Mouse (Mus musculus) lung, embryonic 16.5 days (tissue): ENCODE data around the gene Acsl3. TPM values are rescaled to one million over a fixed set of nuclear protein-coding genes. Genes with fewer than 3 reads are reported as not detected.

Experiments used
- ATAC-seq: fragments of 200-750 bp; cut with Nextera tagmentation; 2 replicates; pipeline ENCODE4 v1.8.0; 2017; ENCODE audit warnings: low read depth, mild to moderate bottlenecking, moderate library complexity
- H3K27ac ChIP-seq: fragments of 300-500 bp; sonication (generic); 2 replicates; pipeline ENCODE4 v1.5.1; 2014; ENCODE audit warnings: mild to moderate bottlenecking, control low read depth, low read length
- H3K27me3 ChIP-seq: fragments of 300-500 bp; sonication (generic); 2 replicates; pipeline ENCODE4 v1.6.1; 2014; ENCODE audit warnings: low read depth, low read length, mixed read lengths; ENCODE audit not compliant: control insufficient read depth, insufficient read depth
- H3K36me3 ChIP-seq: fragments of 300-500 bp; sonication (generic); 2 replicates; pipeline ENCODE4 v1.6.1; 2014; ENCODE audit warnings: low read length; ENCODE audit not compliant: control insufficient read depth, insufficient read depth
- H3K4me1 ChIP-seq: fragments of 300-500 bp; sonication (generic); replicated peaks from 2 replicates; pipeline ENCODE4 v1.6.1; 2014; ENCODE audit warnings: low read length, mixed read lengths; ENCODE audit not compliant: control insufficient read depth, insufficient read depth
- H3K4me2 ChIP-seq: fragments of 300-500 bp; sonication (generic); 2 replicates; pipeline ENCODE4 v1.6.1; 2014; ENCODE audit warnings: low read depth, low read length, control low read depth
- H3K4me3 ChIP-seq: fragments of 300-500 bp; sonication (generic); 2 replicates; pipeline ENCODE4 v1.5.1; 2014; ENCODE audit warnings: mild to moderate bottlenecking, low read length, control low read depth
- H3K9ac ChIP-seq: fragments of 300-500 bp; sonication (generic); 2 replicates; pipeline ENCODE4 v1.6.1; 2014; ENCODE audit warnings: low read length, control low read depth
- H3K9me3 ChIP-seq: fragments of 300-500 bp; sonication (generic); 2 replicates; pipeline ENCODE4 v1.6.1; 2016; ENCODE audit warnings: low read length; ENCODE audit not compliant: control insufficient read depth
- WGBS: fragments of 180-500 bp; shearing (Covaris S2); extraction: QIAGEN DNeasy Blood & Tissue Kit; methylation state at CpG from one replicate; pipeline ENCODE4 v1.1.7; 2014; 5-methylcytosine and 5-hydroxymethylcytosine counted together
- polyA plus RNA-seq: library from polyadenylated mRNA; unstranded; fragments of >200 nt; fragmentation: Nextera tagmentation; extraction: Ambion mirVana; gene quantifications from 2 replicates; pipeline ENCODE4 v1.2.1, GENCODE M21; 2015

Gene Acsl3
- polyA plus RNA-seq, 1 experiment from 2014 or later = 40.7 TPM

DNA sequence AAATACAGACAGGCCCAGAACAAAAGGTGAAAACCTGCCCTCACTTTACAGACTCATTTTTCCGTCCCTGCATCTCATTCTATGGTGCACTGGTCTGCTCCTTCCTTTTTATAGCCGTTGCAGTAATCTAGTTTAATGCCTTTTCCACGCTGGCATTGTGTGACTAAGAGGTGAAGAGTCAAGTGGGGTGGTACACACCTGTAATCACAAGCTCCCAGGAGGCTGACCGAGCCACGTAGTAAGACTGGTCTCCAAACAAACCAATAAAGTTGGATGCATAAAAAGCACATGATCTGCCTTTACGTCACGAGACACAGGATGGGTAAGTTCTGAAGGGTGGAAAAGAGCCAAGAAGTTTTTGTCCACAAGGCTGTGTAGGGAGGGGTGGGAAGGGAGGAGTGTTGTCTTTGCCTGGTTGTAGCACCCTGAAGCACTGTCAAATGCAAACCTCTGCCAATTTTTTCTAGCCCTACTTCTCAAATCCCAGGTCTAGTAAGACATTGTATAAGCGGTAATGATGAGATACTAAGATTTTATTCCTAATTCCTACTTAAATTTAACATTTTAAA, 10.2 kb upstream of the Acsl3 start:
- no peak overlapping the region for H3K4me3 ChIP-seq
- H3K4me1 ChIP-seq = peaks cover 11% of the 10 kb centered on the region; the same call in 1 of the 2 replicates
- no peak overlapping the region for H3K4me2 ChIP-seq
- H3K36me3 ChIP-seq = no peaks in the 10 kb centered on the region
- no peaks in the 10 kb centered on the region for H3K27me3 ChIP-seq
- H3K9me3 ChIP-seq = no peaks in the 10 kb centered on the region
- H3K27ac ChIP-seq = no peak overlapping the region
- no peak overlapping the region for H3K9ac ChIP-seq
- WGBS = 43% methylated on average over 8 of the region's 8 CpGs
- peak; percentile 49 for ATAC-seq

DNA sequence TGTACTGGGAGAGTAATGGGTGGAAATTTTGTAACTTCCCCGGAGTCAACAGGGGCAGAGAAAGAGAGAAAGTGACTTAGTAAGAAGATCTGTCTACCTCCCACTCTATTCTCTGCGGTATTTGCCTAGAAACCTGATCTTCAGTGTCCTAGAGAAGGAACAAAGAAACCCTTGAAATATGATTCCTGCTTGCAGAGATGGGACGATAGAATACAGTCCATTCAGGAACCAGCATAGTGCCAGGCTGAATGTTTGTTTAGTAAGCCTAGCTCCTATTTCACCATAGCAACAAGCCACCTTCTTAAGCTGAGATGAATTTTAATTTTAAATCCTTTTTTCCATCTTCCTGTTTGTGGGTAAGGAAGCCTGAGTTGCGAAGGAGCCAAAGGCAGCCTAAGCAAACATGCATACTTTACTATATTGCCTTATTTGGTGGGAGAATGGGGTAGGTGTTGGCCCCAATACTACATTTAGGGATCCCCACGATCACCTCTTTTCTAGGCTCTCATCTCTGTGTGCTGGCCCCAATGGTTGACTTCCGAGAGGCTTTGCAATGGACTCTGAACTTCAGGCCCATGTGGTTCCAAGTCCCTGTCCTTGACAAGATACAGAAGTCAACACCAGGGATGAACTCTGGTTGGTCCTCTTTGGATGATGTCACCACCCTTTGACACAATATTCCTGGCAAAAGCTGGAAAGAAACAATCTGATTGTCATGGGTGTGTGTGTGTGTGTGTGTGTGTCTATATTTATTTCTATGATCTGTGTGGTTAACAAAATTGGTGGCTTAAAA, 8.2 kb upstream of the Acsl3 start:
- Histone ChIP-seq H3K27me3 (no peaks in the 10 kb centered on the region), H3K4me3 (no peak overlapping the region), H3K4me2 (no peak overlapping the region), H3K36me3 (no peaks in the 10 kb centered on the region), H3K27ac (no peak overlapping the region), H3K9me3 (no peaks in the 10 kb centered on the region), H3K4me1 (peaks cover 6% of the 10 kb centered on the region; the same call in 1 of the 2 replicates), H3K9ac (no peak overlapping the region)
- ATAC-seq = no peak
- 32% methylated on average over 6 of the region's 6 CpGs for WGBS

DNA sequence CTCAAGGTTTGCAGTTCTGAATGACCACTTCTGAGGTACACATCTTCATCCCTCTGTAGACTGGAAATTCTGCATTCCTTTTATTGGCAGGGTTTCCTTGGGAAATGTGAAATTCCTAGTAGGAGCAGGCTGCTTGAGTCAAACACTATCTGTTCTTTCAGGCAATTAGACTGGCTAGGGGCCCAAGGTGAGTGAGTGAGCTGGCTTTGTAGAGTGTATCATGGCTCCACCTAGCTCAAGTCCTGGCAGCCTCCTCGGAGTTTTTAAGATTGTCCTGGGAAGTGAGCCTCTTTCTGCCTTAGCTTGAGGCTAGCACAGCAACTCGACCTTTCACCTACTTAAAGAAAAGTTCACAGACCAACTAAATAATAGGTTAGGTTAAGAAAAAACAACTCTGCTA, 1.2 kb upstream of the Acsl3 start:
- Histone ChIP-seq H3K9ac (no peak overlapping the region), H3K4me3 (no peak overlapping the region), H3K36me3 (no peaks in the 10 kb centered on the region), H3K27ac (peak overlapping the region; percentile 67), H3K4me1 (peaks cover 15% of the 10 kb centered on the region), H3K27me3 (no peaks in the 10 kb centered on the region), H3K9me3 (no peaks in the 10 kb centered on the region), H3K4me2 (no peak overlapping the region)
- ATAC-seq = 0 out of 2 replicates have a peak, but pooled peaks have one; percentile 10
- WGBS = 17% methylated on average over 2 of the region's 2 CpGs

DNA sequence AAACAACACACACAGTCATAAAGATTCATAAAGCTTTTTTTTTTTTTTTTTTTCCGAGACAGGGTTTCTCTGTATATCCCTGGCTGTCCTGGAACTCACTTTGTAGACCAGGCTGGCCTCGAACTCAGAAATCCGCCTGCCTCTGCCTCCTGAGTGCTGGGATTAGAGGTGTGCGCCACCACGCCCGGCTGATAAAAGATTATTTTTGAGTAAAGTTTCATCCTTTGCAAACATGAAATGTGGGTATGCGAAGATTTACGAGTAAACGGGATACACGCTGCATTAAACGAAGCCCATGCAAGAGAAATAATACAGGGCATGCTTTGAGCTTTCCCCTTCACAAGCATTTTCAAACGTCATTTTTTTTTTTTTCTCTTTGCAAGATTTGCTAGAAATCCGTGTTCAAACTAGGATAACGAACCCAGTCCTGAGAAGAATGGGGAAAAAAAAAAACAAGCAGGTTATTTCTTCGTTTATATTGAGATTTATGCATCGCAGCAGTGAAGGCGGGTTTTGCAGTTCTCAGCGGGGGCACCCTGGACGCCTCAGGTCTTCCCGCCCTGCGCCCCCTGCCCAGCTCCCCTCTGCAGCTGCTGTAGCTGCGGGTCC, 500 bp upstream of the Acsl3 start:
- peak overlapping the region; percentile 79 for H3K4me2 ChIP-seq
- no peak for ATAC-seq
- peak overlapping the region; percentile 67 for H3K27ac ChIP-seq
- H3K4me3 ChIP-seq = peak overlapping the region; percentile 94
- H3K4me1 ChIP-seq = peaks cover 15% of the 10 kb centered on the region
- peak overlapping the region; percentile 68 for H3K9ac ChIP-seq
- 25% methylated on average over 22 of the region's 22 CpGs for WGBS
- H3K9me3 ChIP-seq = no peaks in the 10 kb centered on the region
- no peaks in the 10 kb centered on the region for H3K36me3 ChIP-seq
- no peaks in the 10 kb centered on the region for H3K27me3 ChIP-seq

DNA sequence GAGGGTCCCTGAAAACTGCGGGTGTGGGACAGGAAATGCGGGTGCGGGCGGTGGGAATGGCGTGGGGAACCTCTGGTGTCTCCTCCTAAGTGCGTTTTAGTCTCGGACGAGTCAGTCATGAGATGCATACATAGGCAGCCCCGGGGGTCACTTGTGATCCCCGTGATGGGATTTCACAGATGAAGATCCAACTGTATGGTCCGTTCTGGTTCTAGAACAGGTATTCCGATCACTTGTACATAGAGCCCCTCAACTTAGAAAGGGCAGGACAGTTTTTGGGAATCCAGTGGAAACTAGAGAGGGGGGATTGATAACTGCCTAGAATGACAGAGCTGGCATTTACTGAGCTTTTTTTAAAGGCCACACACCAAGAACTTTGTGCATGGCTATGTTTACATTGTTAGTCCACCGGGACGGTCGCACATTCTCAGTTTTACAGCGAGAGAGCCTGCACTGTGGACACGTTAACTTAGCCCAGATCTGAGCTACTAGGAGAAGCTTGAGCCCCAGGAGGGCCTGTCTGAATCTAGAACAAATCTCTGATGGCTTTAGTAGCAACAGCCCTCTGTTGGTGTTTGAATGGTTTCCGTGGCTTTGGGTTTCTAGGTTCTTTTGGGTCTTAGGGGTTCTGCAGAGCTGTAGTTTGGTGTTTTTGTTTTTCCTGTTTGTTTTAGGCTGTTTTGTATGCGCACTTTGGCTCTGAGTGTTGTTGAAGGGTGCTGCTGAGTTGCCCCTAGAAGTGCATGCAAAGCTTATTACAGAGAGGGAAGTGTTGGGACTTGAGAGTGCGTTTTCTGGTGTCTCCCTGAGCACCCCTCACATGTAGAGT, 1.0 kb downstream of the Acsl3 start:
- WGBS = 1% methylated on average over 20 of the region's 20 CpGs
- Histone ChIP-seq H3K27me3 (no peaks in the 10 kb centered on the region), H3K36me3 (no peaks in the 10 kb centered on the region), H3K9ac (peak overlapping the region; percentile 97), H3K4me1 (peaks cover 15% of the 10 kb centered on the region), H3K4me2 (peak overlapping the region; percentile 68), H3K4me3 (peak overlapping the region; percentile 94), H3K9me3 (no peaks in the 10 kb centered on the region), H3K27ac (peak overlapping the region; percentile 94)
- no peak for ATAC-seq

DNA sequence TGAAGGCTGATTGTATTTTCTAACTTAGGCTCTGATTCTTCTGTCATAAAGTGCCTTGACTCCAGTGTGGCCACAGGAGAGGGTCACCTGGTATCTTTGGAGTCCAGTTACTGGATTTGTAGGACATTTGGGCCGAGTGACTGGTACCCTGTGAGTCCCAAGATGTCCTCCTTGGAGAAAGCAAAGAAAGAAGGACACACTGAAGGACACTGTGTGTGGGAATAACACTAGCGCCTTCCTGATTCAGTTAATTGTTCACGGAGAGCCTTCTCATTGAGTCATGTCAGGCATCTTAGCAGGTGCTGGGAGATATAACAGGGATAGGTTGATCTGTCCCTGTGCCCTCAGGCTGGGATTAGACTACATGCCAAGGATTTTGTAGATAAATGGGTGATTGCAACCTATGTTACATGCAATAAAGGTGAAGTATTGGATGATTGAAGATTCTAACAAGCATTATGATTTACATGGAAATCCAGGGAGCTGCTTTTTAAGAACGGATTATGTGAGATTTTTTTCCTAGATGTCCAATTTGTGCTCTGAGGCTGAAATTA, 1.7 kb downstream of the Acsl3 start:
- ATAC-seq = no peak
- no peak overlapping the region for H3K27ac ChIP-seq
- peak overlapping the region; percentile 68 for H3K4me2 ChIP-seq
- 29% methylated on average over 4 of the region's 4 CpGs for WGBS
- H3K27me3 ChIP-seq = no peaks in the 10 kb centered on the region
- peaks cover 2% of the 10 kb centered on the region; the same call in 1 of the 2 replicates for H3K36me3 ChIP-seq
- peak overlapping the region; percentile 94 for H3K4me3 ChIP-seq
- H3K9ac ChIP-seq = peak overlapping the region; percentile 97
- no peaks in the 10 kb centered on the region for H3K9me3 ChIP-seq
- H3K4me1 ChIP-seq = peaks cover 15% of the 10 kb centered on the region

DNA sequence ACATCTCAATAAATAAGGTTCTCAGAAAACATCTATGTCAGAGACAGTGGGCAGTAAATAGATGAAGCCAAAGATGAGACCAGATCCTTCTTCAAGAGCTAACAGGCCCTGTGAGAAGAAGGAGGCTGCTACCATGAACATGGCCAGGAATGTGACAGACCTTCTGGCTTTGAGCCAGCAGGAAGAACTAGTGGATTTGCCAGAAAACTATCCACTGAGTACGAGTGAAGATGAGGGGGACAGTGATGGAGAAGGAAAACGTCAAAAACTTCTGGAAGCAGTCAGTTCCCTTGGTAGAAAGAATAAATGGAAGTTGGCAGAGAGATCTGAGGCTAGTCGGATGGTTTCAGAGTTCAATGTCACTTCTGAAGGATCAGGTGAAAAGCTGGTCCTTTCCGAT, 6.7 kb downstream of the Acsl3 start:
- Histone ChIP-seq H3K4me1 (peaks cover 6% of the 10 kb centered on the region), H3K27ac (no peak overlapping the region), H3K36me3 (peaks cover 18% of the 10 kb centered on the region), H3K9me3 (no peaks in the 10 kb centered on the region), H3K9ac (no peak overlapping the region), H3K4me2 (no peak overlapping the region), H3K4me3 (no peak overlapping the region), H3K27me3 (no peaks in the 10 kb centered on the region)
- no peak for ATAC-seq
- 53% methylated on average over 4 of the region's 4 CpGs for WGBS

DNA sequence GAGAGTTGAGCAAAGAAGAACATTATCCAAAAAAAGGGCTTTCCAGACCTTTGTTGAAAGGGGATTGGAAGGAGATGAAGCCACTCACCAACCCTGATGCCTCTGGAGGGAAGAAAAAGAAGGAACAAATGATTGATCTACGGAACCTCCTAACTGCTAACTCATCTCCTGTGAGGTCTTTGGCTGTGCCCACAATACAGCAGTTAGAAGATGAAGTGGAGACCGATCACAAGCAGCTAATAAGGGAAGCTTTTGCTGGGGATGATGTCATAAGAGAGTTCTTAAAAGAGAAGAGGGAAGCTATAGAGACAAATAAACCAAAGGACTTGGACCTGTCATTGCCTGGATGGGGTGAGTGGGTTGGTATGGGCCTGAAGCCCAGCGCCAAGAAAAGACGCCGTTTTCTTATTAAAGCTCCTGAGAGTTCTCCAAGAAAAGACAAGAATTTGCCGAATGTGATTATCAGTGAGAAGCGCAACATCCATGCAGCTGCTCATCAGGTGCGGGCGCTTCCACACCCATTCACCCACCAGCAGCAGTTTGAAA, 8.4 kb downstream of the Acsl3 start:
- Histone ChIP-seq H3K9me3 (no peaks in the 10 kb centered on the region), H3K4me2 (no peak overlapping the region), H3K4me3 (no peak overlapping the region), H3K36me3 (peaks cover 18% of the 10 kb centered on the region), H3K27me3 (no peaks in the 10 kb centered on the region), H3K4me1 (no peaks in the 10 kb centered on the region), H3K27ac (no peak overlapping the region), H3K9ac (no peak overlapping the region)
- 88% methylated on average over 9 of the region's 9 CpGs for WGBS
- no peak for ATAC-seq
